Mouse (Mus musculus) intestine, embryonic 14.5 days (tissue): ENCODE data around the gene Rptn. TPM values are rescaled to one million over a fixed set of nuclear protein-coding genes. Genes with fewer than 3 reads are reported as not detected.
A peak's percentile ranks its signal among the peaks of the same experiment; 100 is the strongest.
"Not testable (repeated sequence)": the region's sequence is repeated elsewhere in the genome, so short reads cannot be mapped to it uniquely, and the experiment has no call there.

ENCODE experiments used
- ATAC-seq: fragments of 200-750 bp; cut with Nextera tagmentation; replicated peaks from 2 replicates; pipeline ENCODE4 v1.8.0; 2017; ENCODE audit warnings: low read depth, moderate number of reproducible peaks, moderate TSS enrichment, moderate library complexity; ENCODE audit not compliant: low FRiP score, low TSS enrichment
- DNase-seq: peaks from one replicate; pipeline ENCODE4 v3.0.0-alpha.2; 2018; ENCODE audit warnings: low spot score
- H3K27ac ChIP-seq: fragments of 300-500 bp; sonication (generic); 2 replicates; pipeline ENCODE4 v1.5.1; 2014; ENCODE audit warnings: low read depth, mild to moderate bottlenecking, control low read depth
- H3K27me3 ChIP-seq: fragments of 300-500 bp; sonication (generic); replicated peaks from 2 replicates; pipeline ENCODE4 v1.6.1; 2014; ENCODE audit warnings: low read length, control low read depth; ENCODE audit not compliant: control insufficient read depth, insufficient read depth
- H3K36me3 ChIP-seq: fragments of 300-500 bp; sonication (generic); 2 replicates; pipeline ENCODE4 v1.6.1; 2014; ENCODE audit warnings: low read length, control low read depth; ENCODE audit not compliant: control insufficient read depth, insufficient read depth
- H3K4me1 ChIP-seq: fragments of 300-500 bp; sonication (generic); replicated peaks from 2 replicates; pipeline ENCODE4 v1.6.1; 2014; ENCODE audit warnings: low read length, control low read depth, mixed read lengths; ENCODE audit not compliant: control insufficient read depth, insufficient read depth
- H3K4me2 ChIP-seq: fragments of 300-500 bp; sonication (generic); 2 replicates; pipeline ENCODE4 v1.6.1; 2014; ENCODE audit warnings: low read length
- H3K4me3 ChIP-seq: fragments of 300-500 bp; sonication (generic); 2 replicates; pipeline ENCODE4 v1.5.1; 2014; ENCODE audit warnings: low read depth, low read length, control low read depth, mixed read lengths
- H3K9ac ChIP-seq: fragments of 300-500 bp; sonication (generic); 2 replicates; pipeline ENCODE4 v1.6.1; 2014; ENCODE audit warnings: mild to moderate bottlenecking, low read length
- H3K9me3 ChIP-seq: fragments of 300-500 bp; sonication (generic); 2 replicates; pipeline ENCODE4 v1.6.1; 2016; ENCODE audit warnings: low read length, control low read depth; ENCODE audit not compliant: control insufficient read depth
- WGBS: fragments of 180-500 bp; shearing (Covaris S2); extraction: QIAGEN DNeasy Blood & Tissue Kit; methylation state at CpG from one replicate; pipeline ENCODE4 v1.1.7; 2014; 5-methylcytosine and 5-hydroxymethylcytosine counted together
- microRNA-seq: library from miRNA; unstranded; fragments of <30 nt; microRNA quantifications from one replicate; pipeline ENCODE4, GENCODE M21; 2016
- polyA plus RNA-seq: library from polyadenylated mRNA; unstranded; fragments of >200 nt; fragmentation: Nextera tagmentation; extraction: Ambion mirVana; gene quantifications from 2 replicates; pipeline ENCODE4 v1.2.1, GENCODE M21; 2014

Rptn gene
- polyA plus RNA-seq, 1 experiment from 2014 or later: not detected

DNA sequence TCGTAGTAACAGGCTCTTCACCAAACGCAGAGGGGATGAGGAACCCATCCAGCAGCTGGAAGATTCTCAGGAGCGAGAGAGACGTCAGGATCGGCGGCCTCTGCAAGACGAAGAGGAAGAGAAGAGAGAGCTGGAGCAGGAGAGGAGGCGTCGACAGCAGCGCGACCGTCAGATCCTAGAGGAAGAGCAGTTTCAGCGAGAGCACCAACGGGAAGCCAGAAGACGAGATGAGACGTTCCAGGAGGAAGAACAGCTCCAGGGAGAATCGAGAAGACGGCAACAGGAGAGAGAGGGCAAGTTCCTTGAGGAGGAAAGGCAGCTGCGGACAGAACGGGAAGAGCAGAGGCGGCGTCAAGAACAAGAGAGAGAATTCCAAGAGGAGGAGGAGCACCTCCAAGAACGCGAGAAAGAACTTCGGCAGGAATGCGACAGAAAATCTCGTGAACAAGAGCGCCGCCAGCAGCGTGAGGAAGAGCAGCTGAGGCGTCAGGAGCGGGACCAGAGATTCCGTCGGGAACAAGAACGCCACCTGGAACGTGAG lies 51.7 kb downstream of the Rptn start:
- peak overlapping the region; percentile 48; the same call in 1 of the 2 replicates for H3K27ac ChIP-seq
- H3K9ac ChIP-seq: peak overlapping the region; percentile 20
- DNase-seq (peak; percentile 84), ATAC-seq (no peak)
- H3K4me2 ChIP-seq: peak overlapping the region; percentile 94
- H3K4me1 ChIP-seq: peaks cover 12% of the 10 kb centered on the region; the same call in 1 of the 2 replicates
- under 1% methylated on average over 36 of the region's 36 CpGs for WGBS
- peak overlapping the region; percentile 44 for H3K4me3 ChIP-seq
- H3K9me3 ChIP-seq: no peaks in the 10 kb centered on the region
- no peaks in the 10 kb centered on the region for H3K36me3 ChIP-seq
- H3K27me3 ChIP-seq: peaks cover 46% of the 10 kb centered on the region

- H3K4me2 ChIP-seq: peak overlapping the region; percentile 94
- H3K9me3 ChIP-seq: no peaks in the 10 kb centered on the region
- no peak overlapping the region for H3K27ac ChIP-seq
- H3K4me1 ChIP-seq: peaks cover 12% of the 10 kb centered on the region; the same call in 1 of the 2 replicates
- DNase-seq (peak; percentile 79), ATAC-seq (no peak)
- H3K4me3 ChIP-seq: peak overlapping the region; percentile 44
- H3K36me3 ChIP-seq: no peaks in the 10 kb centered on the region
- under 1% methylated on average over 54 of the region's 54 CpGs for WGBS
- H3K27me3 ChIP-seq: peaks cover 39% of the 10 kb centered on the region
- H3K9ac ChIP-seq: peak overlapping the region; percentile 34; the same call in 1 of the 2 replicates
Measured at GRCm38 (mm10) chr3:93446128-93446755, 52.7 kb downstream of the Rptn start.

DNA sequence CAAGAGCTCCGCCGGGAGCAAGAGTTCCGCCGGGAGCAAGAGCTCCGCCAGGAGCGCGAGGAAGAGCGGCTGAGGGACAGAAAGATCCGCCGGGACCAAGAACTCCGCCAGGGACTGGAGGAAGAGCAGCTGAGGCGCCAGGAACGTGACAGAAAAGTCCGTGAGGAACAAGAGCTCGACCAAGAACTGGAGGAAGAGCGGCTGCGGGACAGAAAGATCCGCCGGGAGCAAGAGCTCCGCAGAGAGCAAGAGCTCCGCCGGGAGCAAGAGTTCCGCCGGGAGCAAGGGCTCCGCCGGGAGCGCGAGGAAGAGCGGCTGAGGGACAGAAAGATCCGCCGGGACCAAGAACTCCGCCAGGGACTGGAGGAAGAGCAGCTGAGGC lies 53.2 kb downstream of the Rptn start:
- H3K9ac ChIP-seq: peak overlapping the region; percentile 44
- DNase-seq, H3K9me3 ChIP-seq, H3K36me3 ChIP-seq: not testable (repeated sequence)
- peaks cover 12% of the 10 kb centered on the region; the same call in 1 of the 2 replicates for H3K4me1 ChIP-seq
- H3K4me3 ChIP-seq: peak overlapping the region; percentile 44
- peak overlapping the region; percentile 94 for H3K4me2 ChIP-seq
- ATAC-seq: peak; percentile 20; the same call in 1 of the 2 replicates
- H3K27me3 ChIP-seq: peaks cover 34% of the 10 kb centered on the region
- H3K27ac ChIP-seq: peak overlapping the region; percentile 62; the same call in 1 of the 2 replicates
- WGBS: 1% methylated on average over 32 of the region's 32 CpGs

DNA sequence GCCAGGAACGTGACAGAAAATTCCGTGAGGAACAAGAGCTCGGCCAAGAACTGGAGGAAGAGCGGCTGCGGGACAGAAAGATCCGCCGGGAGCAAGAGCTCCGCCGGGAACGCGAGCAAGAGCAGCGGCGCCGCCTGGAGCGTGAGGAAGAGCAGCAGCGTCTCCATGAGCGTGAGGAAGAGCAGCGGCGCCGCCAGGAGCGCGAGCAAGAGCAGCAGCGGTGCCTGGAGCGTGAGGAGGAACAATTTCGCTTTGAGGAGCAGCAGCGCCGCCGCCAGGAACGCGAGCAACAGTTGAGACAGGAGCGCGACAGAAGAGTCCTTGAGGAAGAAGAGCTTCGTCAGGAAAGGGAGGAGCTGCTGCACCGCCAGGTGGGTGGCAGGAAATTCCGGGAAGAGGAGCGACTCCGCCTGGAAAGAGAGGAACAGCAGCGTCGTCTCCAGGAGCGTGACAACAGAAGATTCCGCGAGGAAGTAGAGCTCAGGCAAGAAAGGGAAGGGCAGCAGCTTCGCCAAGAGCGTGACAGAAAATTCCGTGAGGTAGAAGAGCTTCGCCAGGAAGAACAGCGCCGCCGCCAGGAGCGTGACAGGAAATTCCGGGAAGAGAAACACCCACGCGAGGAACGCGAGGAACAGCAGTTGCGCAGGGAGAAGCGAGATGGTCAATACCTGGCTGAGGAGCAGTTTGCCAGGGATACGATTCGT lies 53.8 kb downstream of the Rptn start:
- peak overlapping the region; percentile 62 for H3K27ac ChIP-seq
- no peaks in the 10 kb centered on the region for H3K9me3 ChIP-seq
- DNase-seq: peak; percentile 88
- H3K27me3 ChIP-seq: peaks cover 30% of the 10 kb centered on the region
- H3K4me3 ChIP-seq: peak overlapping the region; percentile 44
- peaks cover 12% of the 10 kb centered on the region; the same call in 1 of the 2 replicates for H3K4me1 ChIP-seq
- WGBS: under 1% methylated on average over 59 of the region's 59 CpGs
- peak overlapping the region; percentile 94 for H3K4me2 ChIP-seq
- H3K36me3 ChIP-seq: no peaks in the 10 kb centered on the region
- H3K9ac ChIP-seq: peak overlapping the region; percentile 44
- peak; percentile 66 for ATAC-seq

Small RNA genes lying within 50 kb of the gene (microRNA-seq; reads per million reads assigned to microRNA genes)
- gene Gm22752: not detected
- gene Gm44353: not detected

Other genes starting within 250 kb of the Rptn start
- gene Crnn, start 248.9 kb upstream of the Rptn start, polyA plus RNA-seq: not detected in 2 replicates
- not detected in 2 replicates for gene Flg2, start 196.4 kb upstream of the Rptn start, polyA plus RNA-seq
- not detected in 2 replicates for gene Flg, start 120.2 kb upstream of the Rptn start, polyA plus RNA-seq
- not detected in 2 replicates for gene Hrnr, start 74.0 kb upstream of the Rptn start, polyA plus RNA-seq
- 0.97 and 1.4 TPM in 2 replicates for gene Tchh, start 48.6 kb downstream of the Rptn start, polyA plus RNA-seq
- not detected in 2 replicates for gene Tchhl1, start 75.1 kb downstream of the Rptn start, polyA plus RNA-seq
- 946 TPM in 2 replicates for gene S100a11, start 126.8 kb downstream of the Rptn start, polyA plus RNA-seq
- gene S100a10, start 161.4 kb downstream of the Rptn start, polyA plus RNA-seq: 497 and 519 TPM in 2 replicates